Mouse (Mus musculus) midbrain, embryonic 14.5 days (tissue): ENCODE measurements at regions not wholly inside any gene's neighbourhood (a gene's known extent, or its start where the extent isn't known, plus 50 kb on each side); places are given as distances from the start of the nearest gene placed in this dataset.

ENCODE experiments used
- ATAC-seq: fragments of 200-750 bp; cut with Nextera tagmentation; 2 replicates; pipeline ENCODE4 v1.8.0; 2017; ENCODE audit warnings: moderate number of reproducible peaks, moderate library complexity; ENCODE audit not compliant: low FRiP score, low TSS enrichment
- DNase-seq: peaks from one replicate; pipeline ENCODE4 v3.0.0-alpha.2; 2015
- H3K27ac ChIP-seq: fragments of 300-500 bp; sonication (generic); replicated peaks from 2 replicates; pipeline ENCODE4 v1.5.1; 2014; ENCODE audit warnings: mild to moderate bottlenecking, low read depth, low read length, moderate library complexity
- H3K27me3 ChIP-seq: fragments of 300-500 bp; sonication (generic); 2 replicates; pipeline ENCODE4 v1.6.1; 2014; ENCODE audit warnings: low read length, control low read depth, mixed read lengths; ENCODE audit not compliant: control insufficient read depth, insufficient read depth
- H3K36me3 ChIP-seq: fragments of 300-500 bp; sonication (generic); 2 replicates; pipeline ENCODE4 v1.6.1; 2014; ENCODE audit warnings: low read length, control low read depth; ENCODE audit not compliant: control insufficient read depth, insufficient read depth
- H3K4me1 ChIP-seq: fragments of 300-500 bp; sonication (generic); 2 replicates; pipeline ENCODE4 v1.6.1; 2014; ENCODE audit warnings: mild to moderate bottlenecking, antibody characterized with exemption, low read length, control low read depth; ENCODE audit not compliant: control insufficient read depth, insufficient read depth
- H3K4me2 ChIP-seq: fragments of 300-500 bp; sonication (generic); 2 replicates; pipeline ENCODE4 v1.6.1; 2014; ENCODE audit warnings: mild to moderate bottlenecking, low read length, moderate library complexity
- H3K4me3 ChIP-seq: fragments of 300-500 bp; sonication (generic); replicated peaks from 2 replicates; pipeline ENCODE4 v1.5.1; 2014; ENCODE audit warnings: low read depth, low read length
- H3K9ac ChIP-seq: fragments of 300-500 bp; sonication (generic); replicated peaks from 2 replicates; pipeline ENCODE4 v1.6.1; 2014; ENCODE audit warnings: mild to moderate bottlenecking, low read length, moderate library complexity
- H3K9me3 ChIP-seq: fragments of 300-500 bp; sonication (generic); 2 replicates; pipeline ENCODE4 v1.6.1; 2016; ENCODE audit warnings: low read length, control low read depth, mixed read lengths; ENCODE audit not compliant: control insufficient read depth
- WGBS: fragments of 180-500 bp; shearing (Covaris S2); extraction: QIAGEN DNeasy Blood & Tissue Kit; methylation state at CpG from one replicate; pipeline ENCODE4 v1.1.7; 2014; 5-methylcytosine and 5-hydroxymethylcytosine counted together

DNA sequence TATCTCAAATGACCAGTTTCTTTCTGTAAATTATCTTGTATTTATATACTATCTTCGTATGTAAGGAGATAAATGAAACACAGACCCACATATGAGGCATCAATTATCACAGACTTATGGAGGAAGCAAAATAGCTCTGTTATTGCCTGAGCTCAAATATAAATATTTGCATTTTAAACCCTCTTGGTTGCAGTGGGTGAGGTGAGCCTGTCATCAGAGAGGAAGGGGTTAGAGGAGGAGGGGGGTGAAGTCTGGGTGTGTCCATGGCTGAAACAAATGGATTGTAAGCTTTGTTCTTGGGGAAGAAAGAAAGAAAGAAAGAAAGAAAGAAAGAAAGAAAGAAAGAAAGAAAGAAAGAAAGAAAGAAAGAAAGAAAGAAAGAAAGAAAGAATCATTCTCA is 265.5 kb downstream of the Meis1 start:
- ATAC-seq, result no peak
- Histone ChIP-seq H3K4me2 (no peak overlapping the region), H3K27me3 (no peaks in the 10 kb centered on the region), H3K4me1 (peaks cover 28% of the 10 kb centered on the region), H3K27ac (no peak overlapping the region), H3K4me3 (no peak overlapping the region), H3K9me3 (no peaks in the 10 kb centered on the region), H3K36me3 (no peaks in the 10 kb centered on the region), H3K9ac (no peak overlapping the region)
- 91% methylated on average over 1 of the region's 1 CpGs for WGBS
- no peak for DNase-seq

DNA sequence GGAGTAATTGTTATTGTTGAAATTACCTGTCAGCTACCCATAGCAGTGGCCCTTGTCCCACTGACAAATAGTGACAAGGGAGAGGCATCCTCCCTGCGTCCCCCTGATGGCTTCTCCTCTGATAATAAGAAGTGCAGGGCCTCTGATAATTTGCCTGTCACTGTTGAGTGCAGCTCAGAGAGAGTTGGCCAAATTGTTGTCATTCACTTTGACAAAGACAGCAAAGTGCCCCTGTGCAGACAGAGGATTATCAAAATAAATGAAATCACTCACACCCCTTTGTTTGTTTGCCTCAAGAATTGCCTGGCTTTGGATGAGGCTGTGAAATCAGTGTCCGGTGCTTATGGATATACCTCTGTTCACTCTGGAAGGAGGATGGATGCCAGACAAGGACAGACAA is 266.3 kb downstream of the Meis1 start:
- Histone ChIP-seq H3K27ac (no peak overlapping the region), H3K36me3 (no peaks in the 10 kb centered on the region), H3K9ac (no peak overlapping the region), H3K27me3 (no peaks in the 10 kb centered on the region), H3K4me2 (no peak overlapping the region), H3K4me1 (peaks cover 36% of the 10 kb centered on the region), H3K9me3 (no peaks in the 10 kb centered on the region), H3K4me3 (no peak overlapping the region)
- 18% methylated on average over 2 of the region's 2 CpGs for WGBS
- DNase-seq (no peak), ATAC-seq (no peak)

DNA sequence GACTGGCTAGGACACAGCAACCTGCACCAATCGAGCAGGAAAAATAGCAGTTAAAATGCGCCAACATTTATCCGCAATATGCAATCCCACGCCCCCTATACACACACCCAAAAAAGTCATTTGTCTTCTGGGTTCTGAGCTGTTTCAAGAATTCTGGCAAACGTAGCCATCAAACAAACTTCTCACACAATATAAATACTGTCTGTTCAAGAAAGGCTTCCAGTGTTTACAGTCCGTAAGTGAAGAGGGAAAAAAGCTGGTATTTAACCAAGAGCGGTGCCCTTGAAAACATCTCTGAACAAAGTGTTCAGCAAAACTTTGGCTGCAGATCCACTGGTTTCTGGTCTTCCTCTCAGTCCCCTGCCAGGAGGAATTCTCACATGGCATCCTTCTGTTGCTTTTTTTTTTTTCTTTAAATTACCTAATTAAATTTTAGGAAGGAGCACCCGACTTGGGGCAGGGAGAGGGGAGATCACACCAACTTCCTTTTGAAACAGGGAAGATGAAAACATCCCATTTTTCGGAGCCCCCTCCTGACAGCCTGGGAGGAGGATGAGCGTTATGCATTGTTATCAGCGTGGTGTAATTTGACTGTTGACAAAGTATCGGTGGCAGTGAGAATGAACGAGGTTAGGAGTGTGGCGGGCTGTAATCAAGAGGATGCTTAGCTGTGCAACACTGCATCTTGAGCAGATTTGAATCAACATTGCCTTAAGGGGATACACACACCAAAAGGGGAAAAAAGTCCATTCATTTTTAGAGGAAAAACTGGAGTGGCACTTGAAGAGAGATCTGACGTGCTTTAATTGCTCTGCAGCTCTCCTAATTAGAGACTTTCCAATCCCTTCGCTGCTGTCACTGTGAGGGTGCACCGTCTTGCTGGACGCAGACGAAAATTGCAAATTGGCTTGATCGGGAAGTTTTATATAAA is 267.6 kb downstream of the Meis1 start:
- 21% methylated on average over 20 of the region's 20 CpGs for WGBS
- peak overlapping the region; percentile 45 for H3K4me2 ChIP-seq
- H3K27ac ChIP-seq, result no peak overlapping the region
- DNase-seq (peak; percentile 54), ATAC-seq (no peak)
- H3K4me3 ChIP-seq, result peak overlapping the region; percentile 7; the same call in 1 of the 2 replicates
- H3K36me3 ChIP-seq, result no peaks in the 10 kb centered on the region
- no peaks in the 10 kb centered on the region for H3K27me3 ChIP-seq
- H3K9ac ChIP-seq, result no peak overlapping the region; the same call in 1 of the 2 replicates
- H3K4me1 ChIP-seq, result peaks cover 38% of the 10 kb centered on the region
- no peaks in the 10 kb centered on the region for H3K9me3 ChIP-seq

DNA sequence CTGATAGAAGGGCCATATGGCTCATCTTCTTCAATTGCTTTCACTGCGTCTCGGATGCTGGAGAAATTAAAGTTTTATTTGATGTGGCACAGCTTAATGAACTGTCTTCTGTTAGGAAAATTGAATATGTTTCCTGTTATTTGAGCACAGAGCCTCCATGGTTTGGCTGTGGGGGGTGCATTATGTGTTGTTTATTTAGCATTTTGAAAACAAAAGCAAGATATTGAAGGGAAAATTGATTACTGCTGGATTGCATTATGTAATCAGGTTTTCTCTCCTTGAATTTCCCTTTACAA is 268.8 kb downstream of the Meis1 start:
- no peak overlapping the region for H3K4me3 ChIP-seq
- DNase-seq, result no peak
- H3K9me3 ChIP-seq, result no peaks in the 10 kb centered on the region
- H3K9ac ChIP-seq, result no peak overlapping the region; the same call in 1 of the 2 replicates
- H3K4me1 ChIP-seq, result peaks cover 37% of the 10 kb centered on the region
- no peak overlapping the region for H3K4me2 ChIP-seq
- no peak overlapping the region for H3K27ac ChIP-seq
- no peaks in the 10 kb centered on the region for H3K27me3 ChIP-seq
- WGBS, result 56% methylated on average over 2 of the region's 2 CpGs
- no peaks in the 10 kb centered on the region for H3K36me3 ChIP-seq
- ATAC-seq, result no peak

DNA sequence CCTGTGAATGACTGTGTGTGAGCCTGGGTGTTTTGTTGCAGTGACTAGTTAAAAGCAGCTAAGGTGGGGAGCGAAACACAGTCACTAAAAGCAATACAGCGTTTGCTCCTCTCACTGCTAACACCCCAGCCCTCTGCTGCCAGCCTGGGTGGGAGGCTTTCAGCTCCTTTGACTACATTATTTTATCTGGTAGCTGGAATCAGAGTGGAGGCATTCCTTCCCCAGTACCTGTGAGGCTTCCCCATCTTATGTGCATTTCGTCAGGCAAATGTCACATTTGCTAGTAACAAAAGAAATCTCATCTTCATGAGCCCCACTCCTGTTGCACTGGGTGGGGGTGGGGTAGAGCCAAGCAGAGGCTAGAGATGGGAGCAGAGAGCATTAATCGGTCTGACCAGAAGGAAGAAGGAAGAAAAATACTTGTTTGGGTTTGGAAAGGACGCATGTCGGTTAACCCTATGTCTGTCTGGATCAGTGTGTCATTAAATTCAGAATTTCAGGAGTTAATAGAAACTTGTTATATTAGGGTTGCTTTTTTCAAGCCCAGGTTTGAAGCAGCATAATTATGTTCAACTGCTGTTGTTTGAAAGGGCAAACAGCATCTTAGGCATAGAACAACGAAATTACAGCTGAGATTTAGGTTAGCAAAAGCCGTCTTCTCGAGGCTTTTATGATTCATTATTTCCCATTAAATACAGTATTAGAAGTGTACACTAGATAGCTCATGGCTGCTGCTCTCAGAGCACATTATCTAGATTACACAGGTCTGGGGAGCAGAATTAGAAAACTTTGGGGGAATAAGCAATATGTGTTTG is 269.3 kb downstream of the Meis1 start:
- H3K36me3 ChIP-seq, result no peaks in the 10 kb centered on the region
- H3K9me3 ChIP-seq, result no peaks in the 10 kb centered on the region
- DNase-seq (peak; percentile 42), ATAC-seq (0 out of 2 replicates have a peak, but pooled peaks have one; percentile 36)
- H3K27ac ChIP-seq, result 0 out of 2 replicates have a peak overlapping the region, but pooled peaks have one; percentile 17
- no peak overlapping the region for H3K4me2 ChIP-seq
- H3K4me1 ChIP-seq, result peaks cover 34% of the 10 kb centered on the region
- H3K27me3 ChIP-seq, result no peaks in the 10 kb centered on the region
- no peak overlapping the region for H3K4me3 ChIP-seq
- no peak overlapping the region; the same call in 1 of the 2 replicates for H3K9ac ChIP-seq
- 35% methylated on average over 9 of the region's 9 CpGs for WGBS

DNA sequence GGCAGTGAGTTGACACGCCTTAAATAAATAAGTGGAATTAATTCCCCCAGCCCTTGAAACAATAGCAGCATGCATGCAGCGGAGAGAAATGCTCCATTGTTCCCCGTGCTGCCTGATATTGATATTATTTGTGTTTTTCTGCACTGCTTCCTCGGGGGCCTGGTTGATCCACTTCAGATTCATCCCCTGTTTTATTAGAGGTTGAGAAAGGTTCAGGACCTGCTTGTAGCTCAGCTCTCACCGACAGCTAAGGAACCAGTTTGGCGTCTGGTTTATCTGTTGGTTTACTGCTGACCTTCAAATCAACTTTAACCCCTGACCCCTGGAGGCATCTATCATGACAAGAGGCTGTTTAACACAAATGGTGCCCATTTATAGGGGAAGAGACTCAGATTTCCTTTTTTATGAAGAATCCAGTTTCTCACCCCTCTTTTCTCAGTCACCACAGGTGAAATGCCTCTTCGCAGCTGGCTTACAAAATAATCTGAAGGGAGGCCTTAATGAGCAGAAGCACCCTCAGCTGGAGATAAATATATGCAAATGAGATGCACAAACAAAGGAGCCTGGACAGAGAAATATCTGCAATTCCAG is 270.8 kb downstream of the Meis1 start:
- no peaks in the 10 kb centered on the region for H3K9me3 ChIP-seq
- ATAC-seq, result peak; percentile 51; the same call in 1 of the 2 replicates
- H3K4me2 ChIP-seq, result peak overlapping the region; percentile 17
- no peaks in the 10 kb centered on the region for H3K36me3 ChIP-seq
- peak overlapping the region; percentile 68 for H3K27ac ChIP-seq
- H3K9ac ChIP-seq, result 0 out of 2 replicates have a peak overlapping the region, but pooled peaks have one; percentile 7
- no peaks in the 10 kb centered on the region for H3K27me3 ChIP-seq
- 12% methylated on average over 7 of the region's 7 CpGs for WGBS
- peak; percentile 63 for DNase-seq
- H3K4me1 ChIP-seq, result peaks cover 34% of the 10 kb centered on the region
- no peak overlapping the region for H3K4me3 ChIP-seq

DNA sequence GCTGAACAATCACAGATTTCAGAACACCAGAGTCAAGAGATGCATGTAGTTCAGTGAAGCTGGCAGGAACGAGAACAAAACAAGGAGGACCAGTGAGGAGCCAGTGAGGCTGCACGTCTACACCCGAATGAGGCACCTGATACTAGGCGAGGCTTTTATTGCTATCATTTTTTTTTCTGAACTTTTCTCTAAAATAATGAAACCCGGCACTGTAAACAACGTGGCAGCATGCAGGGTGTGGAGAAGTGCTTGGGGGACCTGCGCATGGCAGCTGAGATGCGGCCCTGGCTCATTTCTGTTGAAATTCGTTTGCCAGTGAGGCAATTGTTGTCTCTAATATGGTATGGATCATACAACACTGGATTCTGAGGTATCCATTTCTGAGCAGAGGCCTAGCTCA is 271.4 kb downstream of the Meis1 start:
- Histone ChIP-seq H3K9ac (no peak overlapping the region), H3K4me3 (no peak overlapping the region), H3K4me1 (peaks cover 34% of the 10 kb centered on the region), H3K27ac (peak overlapping the region; percentile 68), H3K36me3 (no peaks in the 10 kb centered on the region), H3K27me3 (no peaks in the 10 kb centered on the region), H3K4me2 (no peak overlapping the region), H3K9me3 (no peaks in the 10 kb centered on the region)
- WGBS, result 59% methylated on average over 9 of the region's 9 CpGs
- DNase-seq, result no peak
- ATAC-seq, result no peak

DNA sequence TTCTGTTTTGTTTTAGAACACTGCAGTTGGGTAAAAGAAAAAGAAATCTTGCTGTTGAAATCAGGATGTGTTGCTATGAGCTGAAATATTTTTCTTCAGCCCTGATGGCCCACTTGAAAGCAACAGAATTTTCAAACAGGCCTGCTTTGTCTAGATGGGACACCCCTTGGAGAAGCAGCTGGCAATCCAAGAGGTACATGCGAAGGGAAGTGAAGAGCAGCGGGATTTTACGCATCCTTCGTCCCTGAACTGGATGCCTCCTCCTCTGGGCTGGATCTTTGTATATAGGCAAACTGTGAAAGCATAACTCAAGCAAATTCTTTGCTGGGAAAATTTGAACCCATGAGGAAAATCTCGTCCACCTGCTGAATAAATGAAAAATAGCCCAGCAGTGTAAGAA is 272.3 kb downstream of the Meis1 start:
- Histone ChIP-seq H3K4me2 (no peak overlapping the region), H3K9me3 (no peaks in the 10 kb centered on the region), H3K27ac (no peak overlapping the region), H3K36me3 (no peaks in the 10 kb centered on the region), H3K9ac (no peak overlapping the region), H3K4me1 (peaks cover 31% of the 10 kb centered on the region), H3K27me3 (no peaks in the 10 kb centered on the region), H3K4me3 (no peak overlapping the region)
- WGBS, result 42% methylated on average over 5 of the region's 5 CpGs
- ATAC-seq (no peak), DNase-seq (no peak)
